Mouse (Mus musculus) liver, postnatal 0 days (tissue): ENCODE results near the gene Olfr313. TPM values are rescaled to one million over a fixed set of nuclear protein-coding genes. Genes with fewer than 3 reads are reported as not detected.
"Not testable (repeated sequence)": the region's sequence is repeated elsewhere in the genome, so short reads cannot be mapped to it uniquely, and the experiment has no call there.

Source experiments
- ATAC-seq: fragments of 200-750 bp; cut with Nextera tagmentation; 2 replicates; pipeline ENCODE4 v1.8.0; 2017; ENCODE audit warnings: mild to moderate bottlenecking, moderate library complexity
- DNase-seq: peaks from one replicate; pipeline ENCODE4 v3.0.0-alpha.2; 2016
- H3K27ac ChIP-seq: fragments of 300-500 bp; sonication (generic); 2 replicates; pipeline ENCODE4 v1.5.1; 2014; ENCODE audit warnings: antibody characterized with exemption, moderate library complexity, mild to moderate bottlenecking, low read depth
- H3K27me3 ChIP-seq: fragments of 300-500 bp; sonication (generic); 2 replicates; pipeline ENCODE4 v1.6.1; 2014; ENCODE audit warnings: low read length, control low read depth, mixed read lengths; ENCODE audit not compliant: insufficient read depth
- H3K36me3 ChIP-seq: fragments of 300-500 bp; sonication (generic); replicated peaks from 2 replicates; pipeline ENCODE4 v1.6.1; 2014; ENCODE audit warnings: mild to moderate bottlenecking, control low read depth, low read length, moderate library complexity, mixed read lengths; ENCODE audit not compliant: insufficient read depth
- H3K4me1 ChIP-seq: fragments of 300-500 bp; sonication (generic); 2 replicates; pipeline ENCODE4 v1.6.1; 2014; ENCODE audit warnings: antibody characterized with exemption, mild to moderate bottlenecking, control low read depth; ENCODE audit not compliant: insufficient read depth
- H3K4me2 ChIP-seq: fragments of 300-500 bp; sonication (generic); 2 replicates; pipeline ENCODE4 v1.6.1; 2014; ENCODE audit warnings: low read depth, mild to moderate bottlenecking, low read length, moderate library complexity, mixed read lengths
- H3K4me3 ChIP-seq: fragments of 300-500 bp; sonication (generic); 2 replicates; pipeline ENCODE4 v1.5.1; 2014; ENCODE audit warnings: low read depth, low read length
- H3K9ac ChIP-seq: fragments of 300-500 bp; sonication (generic); replicated peaks from 2 replicates; pipeline ENCODE4 v1.6.1; 2014; ENCODE audit warnings: mild to moderate bottlenecking, moderate library complexity
- H3K9me3 ChIP-seq: fragments of 300-500 bp; sonication (generic); 2 replicates; pipeline ENCODE4 v1.6.1; 2016; ENCODE audit warnings: mild to moderate bottlenecking, control low read depth, low read length, mixed read lengths
- CTCF ChIP-seq: sonication (generic); IDR thresholded peaks from 2 replicates; pipeline ENCODE4 v1.5.1; 2016; ENCODE audit warnings: antibody characterized with exemption, low read depth
- EP300 ChIP-seq: IDR thresholded peaks from 2 replicates; pipeline ENCODE4 v1.6.1; 2016; ENCODE audit warnings: antibody characterized with exemption, low read depth, mild to moderate bottlenecking
- WGBS: fragments of 180-500 bp; shearing (Covaris S2); extraction: QIAGEN DNeasy Blood & Tissue Kit; methylation state at CpG from one replicate; pipeline ENCODE4 v1.1.7; 2014; ENCODE audit not compliant: insufficient replicate concordance; 5-methylcytosine and 5-hydroxymethylcytosine counted together
- polyA plus RNA-seq: library from polyadenylated mRNA; unstranded; fragments of >200 nt; fragmentation: Nextera tagmentation; extraction: Ambion mirVana; gene quantifications from 2 replicates; pipeline ENCODE4 v1.2.1, GENCODE M21; 2015

Gene Olfr313
- polyA plus RNA-seq = not detected in 2 replicates

- H3K27ac ChIP-seq, H3K4me3 ChIP-seq, H3K36me3 ChIP-seq, ATAC-seq, H3K4me2 ChIP-seq, H3K4me1 ChIP-seq, H3K9me3 ChIP-seq, DNase-seq, H3K9ac ChIP-seq, H3K27me3 ChIP-seq: not testable (repeated sequence)
- WGBS = 63% methylated on average over 1 of the region's 1 CpGs
These were observed at the start of gene Olfr313 for GRCm38 (mm10) chr11:58814700-58815099. Olfr313 (plus strand) TSS chr11:58815000.

- no peak for TF ChIP-seq EP300
- TF ChIP-seq CTCF = no peak
- no peaks in the 10 kb centered on the region for H3K27me3 ChIP-seq
- H3K4me1 ChIP-seq = no peaks in the 10 kb centered on the region
- ATAC-seq (no peak), DNase-seq (no peak)
- H3K27ac ChIP-seq = no peak within 1 kb of the TSS
- no peak within 1 kb of the TSS for H3K9ac ChIP-seq
- H3K4me3 ChIP-seq = no peak within 1 kb of the TSS
- H3K4me2 ChIP-seq = no peak within 1 kb of the TSS
- H3K36me3 ChIP-seq = no peaks in the 10 kb centered on the region
- no peaks in the 10 kb centered on the region for H3K9me3 ChIP-seq
These were observed 41.9 kb upstream of the Olfr313 start, which contains the start of gene Olfr315 for GRCm38 (mm10) chr11:58772888-58773287. Olfr315 (plus strand) TSS chr11:58773188.

- no peaks in the 10 kb centered on the region for H3K4me1 ChIP-seq
- 55% methylated on average over 6 of the region's 6 CpGs for WGBS
- H3K4me2 ChIP-seq = no peak within 1 kb of the TSS
- ATAC-seq (no peak), DNase-seq (no peak)
- no peaks in the 10 kb centered on the region for H3K36me3 ChIP-seq
- no peaks in the 10 kb centered on the region for H3K9me3 ChIP-seq
- no peaks in the 10 kb centered on the region for H3K27me3 ChIP-seq
- no peak within 1 kb of the TSS for H3K27ac ChIP-seq
- H3K4me3 ChIP-seq = no peak within 1 kb of the TSS
- H3K9ac ChIP-seq = no peak within 1 kb of the TSS
- TF ChIP-seq CTCF (no peak), EP300 (no peak)
These were observed 32.2 kb upstream of the Olfr313 start, which contains the start of gene Olfr314 for GRCm38 (mm10) chr11:58782480-58783089. Olfr314 (plus strand) TSS chr11:58782952.

- TF ChIP-seq EP300 (no peak), CTCF (no peak)
- H3K9me3 ChIP-seq = no peaks in the 10 kb centered on the region
- no peaks in the 10 kb centered on the region for H3K27me3 ChIP-seq
- H3K27ac ChIP-seq = no peak overlapping the region
- H3K36me3 ChIP-seq = no peaks in the 10 kb centered on the region
- DNase-seq (no peak), ATAC-seq (no peak)
- H3K4me1 ChIP-seq = no peaks in the 10 kb centered on the region
- H3K4me2 ChIP-seq = no peak overlapping the region
- no peak overlapping the region for H3K9ac ChIP-seq
- no peak overlapping the region for H3K4me3 ChIP-seq
- WGBS = 63% methylated on average over 2 of the region's 2 CpGs
These were observed 30.6 kb upstream of the Olfr313 start for GRCm38 (mm10) chr11:58784182-58784581.

- WGBS = 75% methylated on average over 10 of the region's 10 CpGs
- no peaks in the 10 kb centered on the region for H3K36me3 ChIP-seq
- no peak overlapping the region for H3K4me3 ChIP-seq
- DNase-seq (no peak), ATAC-seq (no peak)
- H3K27me3 ChIP-seq = no peaks in the 10 kb centered on the region
- TF ChIP-seq CTCF = no peak
- TF ChIP-seq EP300 = no peak
- H3K4me2 ChIP-seq = no peak overlapping the region
- H3K9ac ChIP-seq = no peak overlapping the region
- no peaks in the 10 kb centered on the region for H3K9me3 ChIP-seq
- H3K27ac ChIP-seq = no peak overlapping the region
- H3K4me1 ChIP-seq = no peaks in the 10 kb centered on the region
These were observed 27.1 kb upstream of the Olfr313 start for GRCm38 (mm10) chr11:58787651-58788050.

GRCm38 (mm10) chr11:58788346-58788745 lies 26.5 kb upstream of the Olfr313 start:
- Histone ChIP-seq H3K9me3 (no peaks in the 10 kb centered on the region), H3K4me1 (no peaks in the 10 kb centered on the region), H3K9ac (no peak overlapping the region), H3K4me2 (no peak overlapping the region), H3K27ac (no peak overlapping the region), H3K4me3 (no peak overlapping the region), H3K36me3 (no peaks in the 10 kb centered on the region), H3K27me3 (no peaks in the 10 kb centered on the region)
- WGBS = 51% methylated on average over 8 of the region's 8 CpGs
- no peak for TF ChIP-seq CTCF
- TF ChIP-seq EP300 = no peak
- DNase-seq (no peak), ATAC-seq (no peak)

- no peaks in the 10 kb centered on the region for H3K27me3 ChIP-seq
- H3K36me3 ChIP-seq = no peaks in the 10 kb centered on the region
- H3K9ac ChIP-seq = no peak overlapping the region
- H3K4me2 ChIP-seq = no peak overlapping the region
- no peaks in the 10 kb centered on the region for H3K9me3 ChIP-seq
- H3K4me3 ChIP-seq = no peak overlapping the region
- H3K4me1 ChIP-seq = no peaks in the 10 kb centered on the region
- ATAC-seq (no peak), DNase-seq (no peak)
- 38% methylated on average over 3 of the region's 3 CpGs for WGBS
- TF ChIP-seq EP300 = no peak
- no peak for TF ChIP-seq CTCF
- H3K27ac ChIP-seq = no peak overlapping the region
These were observed 25.3 kb upstream of the Olfr313 start for GRCm38 (mm10) chr11:58789532-58789931.
